Mouse (Mus musculus): ENCODE results near the gene Kyat1. TPM values are rescaled to one million over a fixed set of nuclear protein-coding genes. Genes with fewer than 3 reads are reported as not detected.
"Not testable (repeated sequence)": the region's sequence is repeated elsewhere in the genome, so short reads cannot be mapped to it uniquely, and the experiment has no call there.

Gene Kyat1
- polyA plus RNA-seq, 1 experiment from 2014 or later, result 11.4 TPM

DNA sequence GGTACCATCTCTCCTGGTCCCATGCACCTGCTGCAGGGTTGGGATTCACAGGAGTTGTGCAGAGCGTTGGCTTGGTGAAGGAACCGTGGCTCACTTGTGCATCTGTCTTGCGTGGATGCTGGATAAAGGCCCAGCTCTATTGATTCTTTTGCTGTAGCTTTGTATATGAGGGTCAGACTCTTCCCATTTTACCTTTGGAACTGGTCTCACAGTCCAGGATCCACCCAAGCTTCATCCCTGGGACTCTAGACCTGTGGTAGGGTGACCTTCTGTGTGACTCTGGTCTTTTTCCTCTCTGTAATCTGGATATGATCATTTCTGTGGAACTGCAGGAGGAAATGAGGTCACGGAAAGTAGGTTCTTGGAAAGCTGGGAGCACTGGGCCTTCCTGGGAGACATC, 61.2 kb downstream of the Kyat1 start:
- H3K27ac ChIP-seq (ENCODE audit: low read depth, low read length), result no peak overlapping the region
- no peak for ATAC-seq (ENCODE audit: low FRiP score, low TSS enrichment)
- H3K9ac ChIP-seq (ENCODE audit: low read depth, low read length), result no peak overlapping the region
- no peak overlapping the region for H3K4me3 ChIP-seq (ENCODE audit: low read length)
- WGBS, result 96% methylated on average over 4 of the region's 4 CpGs
- H3K27me3 ChIP-seq (ENCODE audit: control insufficient read depth, insufficient read depth, low read length), result no peaks in the 10 kb centered on the region
- H3K36me3 ChIP-seq (ENCODE audit: control insufficient read depth, insufficient read depth, low read length), result peaks cover 88% of the 10 kb centered on the region
- H3K9me3 ChIP-seq (ENCODE audit: control insufficient read depth, low read length), result no peaks in the 10 kb centered on the region
- H3K4me2 ChIP-seq (replicated peaks; ENCODE audit: low read depth, low read length), result no peak overlapping the region
- no peaks in the 10 kb centered on the region for H3K4me1 ChIP-seq (ENCODE audit: control insufficient read depth, insufficient read depth, low read length)

- not testable (repeated sequence) for H3K9me3 ChIP-seq (ENCODE audit: control insufficient read depth, low read length); H3K4me2 ChIP-seq (replicated peaks; ENCODE audit: low read depth, low read length); H3K27ac ChIP-seq (ENCODE audit: low read depth, low read length); H3K4me3 ChIP-seq (ENCODE audit: low read length); H3K27me3 ChIP-seq (ENCODE audit: control insufficient read depth, insufficient read depth, low read length); ATAC-seq (ENCODE audit: low FRiP score, low TSS enrichment); H3K9ac ChIP-seq (ENCODE audit: low read depth, low read length); H3K4me1 ChIP-seq (ENCODE audit: control insufficient read depth, insufficient read depth, low read length)
- WGBS, result 94% methylated on average over 4 of the region's 4 CpGs
- peaks cover 66% of the 10 kb centered on the region for H3K36me3 ChIP-seq (ENCODE audit: control insufficient read depth, insufficient read depth, low read length)
These were observed 65.6 kb downstream of the Kyat1 start for GRCm38 (mm10) chr2:30140021-30140420.

DNA sequence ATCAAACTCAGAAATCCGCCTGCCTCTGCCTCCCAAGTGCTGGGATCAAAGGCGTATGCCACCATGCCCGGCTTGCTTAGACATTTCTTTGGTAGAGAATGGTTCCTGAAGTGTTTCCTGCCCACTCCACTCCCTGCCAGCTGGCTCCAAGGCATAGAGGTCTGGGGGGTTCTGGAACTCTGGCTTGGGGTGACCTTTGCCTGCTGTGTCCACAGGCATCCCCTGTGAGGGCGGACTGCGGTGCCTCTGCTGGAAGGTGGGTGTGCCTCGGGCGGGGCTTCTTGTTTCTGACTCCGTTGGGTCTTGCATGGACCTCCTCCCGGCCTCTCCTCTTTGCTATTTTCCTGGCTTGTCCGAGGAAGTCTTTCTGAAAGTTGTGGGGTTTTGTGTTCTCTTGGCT, 69.2 kb downstream of the Kyat1 start:
- Histone ChIP-seq H3K4me2 (replicated peaks; ENCODE audit: low read depth, low read length) (no peak overlapping the region), H3K27me3 (ENCODE audit: control insufficient read depth, insufficient read depth, low read length) (no peaks in the 10 kb centered on the region), H3K4me1 (ENCODE audit: control insufficient read depth, insufficient read depth, low read length) (peaks cover 15% of the 10 kb centered on the region; the same call in 1 of the 2 replicates), H3K36me3 (ENCODE audit: control insufficient read depth, insufficient read depth, low read length) (peaks cover 32% of the 10 kb centered on the region), H3K27ac (ENCODE audit: low read depth, low read length) (no peak overlapping the region), H3K9ac (ENCODE audit: low read depth, low read length) (no peak overlapping the region), H3K4me3 (ENCODE audit: low read length) (no peak overlapping the region), H3K9me3 (ENCODE audit: control insufficient read depth, low read length) (no peaks in the 10 kb centered on the region)
- 92% methylated on average over 10 of the region's 10 CpGs for WGBS
- no peak for ATAC-seq (ENCODE audit: low FRiP score, low TSS enrichment)

Other genes with a start within 250 kb of the Kyat1 start
- gene Sptan1, start 240.3 kb downstream of the Kyat1 start, polyA plus RNA-seq (2014; fragmentation: Nextera tagmentation; extraction: Ambion mirVana), result 121 and 136 TPM in 2 replicates
- gene Wdr34, start 157.0 kb downstream of the Kyat1 start, polyA plus RNA-seq (2014; fragmentation: Nextera tagmentation; extraction: Ambion mirVana), result 41.2 and 42.6 TPM in 2 replicates
- gene Set, start 148.5 kb downstream of the Kyat1 start, polyA plus RNA-seq (2014; fragmentation: Nextera tagmentation; extraction: Ambion mirVana), result 647 and 702 TPM in 2 replicates
- 7.8 and 9.1 TPM in 2 replicates for gene Pkn3, start 128.2 kb downstream of the Kyat1 start, polyA plus RNA-seq (2014; fragmentation: Nextera tagmentation; extraction: Ambion mirVana)
- 36.3 and 40.9 TPM in 2 replicates for gene Zdhhc12, start 112.2 kb downstream of the Kyat1 start, polyA plus RNA-seq (2014; fragmentation: Nextera tagmentation; extraction: Ambion mirVana)
- gene Zer1, start 81.3 kb downstream of the Kyat1 start, polyA plus RNA-seq (2014; fragmentation: Nextera tagmentation; extraction: Ambion mirVana), result 9.4 and 11.9 TPM in 2 replicates
- gene Tbc1d13, start 72.1 kb downstream of the Kyat1 start, polyA plus RNA-seq (2014; fragmentation: Nextera tagmentation; extraction: Ambion mirVana), result 11.1 and 15.3 TPM in 2 replicates
- 20.3 and 22.1 TPM in 2 replicates for gene Endog, start 34.4 kb downstream of the Kyat1 start, polyA plus RNA-seq (2014; fragmentation: Nextera tagmentation; extraction: Ambion mirVana)
- gene Spout1, start 27.4 kb downstream of the Kyat1 start, polyA plus RNA-seq (2014; fragmentation: Nextera tagmentation; extraction: Ambion mirVana), result 58.2 and 77.0 TPM in 2 replicates
- 49.4 and 51.1 TPM in 2 replicates for gene Lrrc8a, start 31.9 kb upstream of the Kyat1 start, polyA plus RNA-seq (2014; fragmentation: Nextera tagmentation; extraction: Ambion mirVana)
- 0.07 and 0.26 TPM in 2 replicates for gene Gm28035, start 34.7 kb upstream of the Kyat1 start, polyA plus RNA-seq (2014; fragmentation: Nextera tagmentation; extraction: Ambion mirVana)
- gene Phyhd1, start 60.4 kb upstream of the Kyat1 start, polyA plus RNA-seq (2014; fragmentation: Nextera tagmentation; extraction: Ambion mirVana), result 7.7 and 11.5 TPM in 2 replicates
- not detected in 2 replicates for gene Gm28038, start 75.2 kb upstream of the Kyat1 start, polyA plus RNA-seq (2014; fragmentation: Nextera tagmentation; extraction: Ambion mirVana)
- 25.2 and 34.4 TPM in 2 replicates for gene Dolk, start 80.5 kb upstream of the Kyat1 start, polyA plus RNA-seq (2014; fragmentation: Nextera tagmentation; extraction: Ambion mirVana)
- gene Nup188, start 80.5 kb upstream of the Kyat1 start, polyA plus RNA-seq (2014; fragmentation: Nextera tagmentation; extraction: Ambion mirVana), result 35.2 and 54.4 TPM in 2 replicates
- gene Sh3glb2, start 153.5 kb upstream of the Kyat1 start, polyA plus RNA-seq (2014; fragmentation: Nextera tagmentation; extraction: Ambion mirVana), result 69.4 and 70.9 TPM in 2 replicates
- gene Miga2, start 158.4 kb upstream of the Kyat1 start, polyA plus RNA-seq (2014; fragmentation: Nextera tagmentation; extraction: Ambion mirVana), result 14.5 and 25.0 TPM in 2 replicates
- gene Dolpp1, start 186.4 kb upstream of the Kyat1 start, polyA plus RNA-seq (2014; fragmentation: Nextera tagmentation; extraction: Ambion mirVana), result 31.0 and 34.7 TPM in 2 replicates
- 21.4 and 30.6 TPM in 2 replicates for gene Crat, start 210.0 kb upstream of the Kyat1 start, polyA plus RNA-seq (2014; fragmentation: Nextera tagmentation; extraction: Ambion mirVana)
- gene Ptpa, start 210.2 kb upstream of the Kyat1 start, polyA plus RNA-seq (2014; fragmentation: Nextera tagmentation; extraction: Ambion mirVana), result 92.3 and 96.0 TPM in 2 replicates

Measured in kidney, embryonic 14.5 days (tissue).